Mouse (Mus musculus): Measurements from ENCODE around the gene Glyat. TPM values are rescaled to one million over a fixed set of nuclear protein-coding genes. Genes with fewer than 3 reads are reported as not detected.

Gene Glyat
- polyA plus RNA-seq, 1 experiment from 2014 or later: not detected

DNA sequence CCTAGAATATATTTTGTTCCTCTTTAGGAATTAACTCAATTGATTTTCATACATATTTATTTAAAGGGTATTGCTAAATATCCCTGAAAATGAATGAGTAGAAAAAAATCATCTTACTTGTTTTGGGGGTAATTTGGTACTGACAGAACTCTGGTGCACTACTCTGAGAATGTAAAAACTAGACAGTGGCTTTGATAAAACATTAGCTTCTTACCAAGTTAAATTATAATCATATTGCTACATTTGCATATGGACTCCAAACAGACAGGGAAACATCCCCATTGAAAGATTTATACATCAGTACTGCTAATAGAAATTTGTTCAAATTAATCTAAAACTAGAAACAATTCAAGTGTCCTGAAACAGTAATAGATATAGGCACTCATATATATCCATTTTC, 52.1 kb downstream of the Glyat start:
- Histone ChIP-seq H3K4me1 (no peaks in the 10 kb centered on the region), H3K36me3 (no peaks in the 10 kb centered on the region), H3K9ac (no peak overlapping the region), H3K9me3 (replicated peaks) (no peaks in the 10 kb centered on the region), H3K27ac (replicated peaks) (no peak overlapping the region), H3K4me2 (replicated peaks) (no peak overlapping the region), H3K27me3 (no peaks in the 10 kb centered on the region), H3K4me3 (replicated peaks) (no peak overlapping the region)
- no peak for ATAC-seq (ENCODE audit: insufficient number of reproducible peaks, low FRiP score, low TSS enrichment, low read depth)

- Histone ChIP-seq H3K4me2 (replicated peaks) (no peak within 1 kb of the TSS), H3K27ac (replicated peaks) (no peak within 1 kb of the TSS), H3K9ac (no peak within 1 kb of the TSS), H3K4me3 (replicated peaks) (no peak within 1 kb of the TSS), H3K4me1 (no peaks in the 10 kb centered on the region), H3K36me3 (no peaks in the 10 kb centered on the region), H3K27me3 (no peaks in the 10 kb centered on the region), H3K9me3 (replicated peaks) (no peaks in the 10 kb centered on the region)
- 85% methylated on average over 3 of the region's 3 CpGs for WGBS
- no peak for ATAC-seq (ENCODE audit: insufficient number of reproducible peaks, low FRiP score, low TSS enrichment, low read depth)
These were observed 62.5 kb downstream of the Glyat start, which contains the start of gene Keg1 for GRCm38 (mm10) chr19:12695590-12695989. TSS of gene Keg1 (plus strand) at chr19:12695786.

- Histone ChIP-seq H3K36me3 (no peaks in the 10 kb centered on the region), H3K27ac (replicated peaks) (no peak overlapping the region), H3K4me1 (no peaks in the 10 kb centered on the region), H3K9ac (no peak overlapping the region), H3K4me2 (replicated peaks) (no peak overlapping the region), H3K4me3 (replicated peaks) (no peak overlapping the region), H3K9me3 (replicated peaks) (no peaks in the 10 kb centered on the region), H3K27me3 (no peaks in the 10 kb centered on the region)
- no peak for ATAC-seq (ENCODE audit: insufficient number of reproducible peaks, low FRiP score, low TSS enrichment, low read depth)
These were observed 63.1 kb downstream of the Glyat start for GRCm38 (mm10) chr19:12696221-12696620.

Other genes starting within 250 kb of the Glyat start
- gene Olfr1440, start 246.0 kb upstream of the Glyat start, polyA plus RNA-seq (2015; fragmentation: Nextera tagmentation; extraction: Ambion mirVana): 0.07 TPM in 1 of 2 replicates, not detected in the other
- 0.12 TPM in 1 of 2 replicates, not detected in the other for gene Olfr1441, start 215.9 kb upstream of the Glyat start, polyA plus RNA-seq (2015; fragmentation: Nextera tagmentation; extraction: Ambion mirVana)
- gene Pfpl, start 205.4 kb upstream of the Glyat start, polyA plus RNA-seq (2015; fragmentation: Nextera tagmentation; extraction: Ambion mirVana): not detected in 2 replicates
- 0.68 and 0.87 TPM in 2 replicates for gene Mpeg1, start 172.5 kb upstream of the Glyat start, polyA plus RNA-seq (2015; fragmentation: Nextera tagmentation; extraction: Ambion mirVana)
- 10.1 and 13.1 TPM in 2 replicates for gene Dtx4, start 131.9 kb upstream of the Glyat start, polyA plus RNA-seq (2015; fragmentation: Nextera tagmentation; extraction: Ambion mirVana)
- gene Fam111a, start 87.6 kb upstream of the Glyat start, polyA plus RNA-seq (2015; fragmentation: Nextera tagmentation; extraction: Ambion mirVana): 22.0 and 23.9 TPM in 2 replicates
- 0.13 TPM in 1 of 2 replicates, not detected in the other for gene Gm4952, start 33.3 kb upstream of the Glyat start, polyA plus RNA-seq (2015; fragmentation: Nextera tagmentation; extraction: Ambion mirVana)
- not detected in 2 replicates for gene Olfr1442, start 37.1 kb downstream of the Glyat start, polyA plus RNA-seq (2015; fragmentation: Nextera tagmentation; extraction: Ambion mirVana)
- not detected in 2 replicates for gene Olfr1443, start 44.8 kb downstream of the Glyat start, polyA plus RNA-seq (2015; fragmentation: Nextera tagmentation; extraction: Ambion mirVana)
- not detected in 2 replicates for gene Keg1, start 62.5 kb downstream of the Glyat start, polyA plus RNA-seq (2015; fragmentation: Nextera tagmentation; extraction: Ambion mirVana)
- 1.3 and 1.4 TPM in 2 replicates for gene Cntf, start 132.3 kb downstream of the Glyat start, polyA plus RNA-seq (2015; fragmentation: Nextera tagmentation; extraction: Ambion mirVana)
- 14.3 and 15.0 TPM in 2 replicates for gene Zfp91, start 162.8 kb downstream of the Glyat start, polyA plus RNA-seq (2015; fragmentation: Nextera tagmentation; extraction: Ambion mirVana)
- gene Lpxn, start 162.9 kb downstream of the Glyat start, polyA plus RNA-seq (2015; fragmentation: Nextera tagmentation; extraction: Ambion mirVana): 5.2 and 5.3 TPM in 2 replicates
- gene Gm5244, start 213.4 kb downstream of the Glyat start, polyA plus RNA-seq (2015; fragmentation: Nextera tagmentation; extraction: Ambion mirVana): not detected in 2 replicates
- gene Olfr1444, start 224.0 kb downstream of the Glyat start, polyA plus RNA-seq (2015; fragmentation: Nextera tagmentation; extraction: Ambion mirVana): not detected in 2 replicates

Measured in embryonic facial prominence, embryonic 15.5 days (tissue).